Mouse (Mus musculus): Measurements from ENCODE around the gene Iqschfp.

The Iqschfp gene

GRCm38 (mm10) chr3:67892026-67892705, at the start of gene Iqschfp, which contains the start of gene Iqcj:
Gene Iqschfp, plus strand, starts transcription at chr3:67892232.
Gene Iqcj, plus strand, starts transcription at chr3:67892220.
- DNase-seq (ENCODE audit: low spot score) = no peak

- no peak for DNase-seq (ENCODE audit: low spot score)
These were observed 39.6 kb upstream of the Iqschfp start for GRCm38 (mm10) chr3:67852397-67852796.

- DNase-seq (ENCODE audit: low spot score) = no peak
These were observed 30.5 kb upstream of the Iqschfp start for GRCm38 (mm10) chr3:67861524-67861923.

- no peak for DNase-seq (ENCODE audit: low spot score)
These were observed 24.5 kb upstream of the Iqschfp start for GRCm38 (mm10) chr3:67867420-67868065.

GRCm38 (mm10) chr3:67869424-67869823, 22.6 kb upstream of the Iqschfp start:
- DNase-seq (ENCODE audit: low spot score) = no peak

GRCm38 (mm10) chr3:67877253-67877652, 14.8 kb upstream of the Iqschfp start:
- no peak for DNase-seq (ENCODE audit: low spot score)

- DNase-seq (ENCODE audit: low spot score) = no peak
These were observed 7.7 kb upstream of the Iqschfp start for GRCm38 (mm10) chr3:67884335-67884734.

- no peak for DNase-seq (ENCODE audit: low spot score)
These were observed 5.9 kb upstream of the Iqschfp start for GRCm38 (mm10) chr3:67886176-67886575.

- DNase-seq (ENCODE audit: low spot score) = no peak
These were observed 4.8 kb upstream of the Iqschfp start for GRCm38 (mm10) chr3:67887251-67887650.

- no peak for DNase-seq (ENCODE audit: low spot score)
These were observed 736 bp downstream of the Iqschfp start for GRCm38 (mm10) chr3:67892768-67893167.

- DNase-seq (ENCODE audit: low spot score) = no peak
These were observed 10.5 kb downstream of the Iqschfp start for GRCm38 (mm10) chr3:67902517-67902916.

GRCm38 (mm10) chr3:67908586-67908985, 16.6 kb downstream of the Iqschfp start:
- DNase-seq (ENCODE audit: low spot score) = no peak

GRCm38 (mm10) chr3:67918098-67918497, 26.1 kb downstream of the Iqschfp start:
- DNase-seq (ENCODE audit: low spot score) = no peak

- DNase-seq (ENCODE audit: low spot score) = no peak
These were observed 26.7 kb downstream of the Iqschfp start for GRCm38 (mm10) chr3:67918634-67919259.

- no peak for DNase-seq (ENCODE audit: low spot score)
These were observed 31.1 kb downstream of the Iqschfp start for GRCm38 (mm10) chr3:67923095-67923494.

GRCm38 (mm10) chr3:67925453-67925852, 33.4 kb downstream of the Iqschfp start:
- no peak for DNase-seq (ENCODE audit: low spot score)

- DNase-seq (ENCODE audit: low spot score) = no peak
These were observed 38.5 kb downstream of the Iqschfp start for GRCm38 (mm10) chr3:67930424-67931133.

- no peak for DNase-seq (ENCODE audit: low spot score)
These were observed 39.1 kb downstream of the Iqschfp start for GRCm38 (mm10) chr3:67931181-67931580.

- DNase-seq (ENCODE audit: low spot score) = no peak
These were observed 39.9 kb downstream of the Iqschfp start for GRCm38 (mm10) chr3:67931914-67932313.

GRCm38 (mm10) chr3:67935829-67936228, 43.8 kb downstream of the Iqschfp start:
- DNase-seq (ENCODE audit: low spot score) = no peak

- DNase-seq (ENCODE audit: low spot score) = no peak
These were observed 55.0 kb downstream of the Iqschfp start for GRCm38 (mm10) chr3:67947000-67947399.

GRCm38 (mm10) chr3:67952517-67952940, 60.5 kb downstream of the Iqschfp start:
- DNase-seq (ENCODE audit: low spot score) = no peak

Measured in ovary, postnatal 10 days (tissue).